Mouse (Mus musculus): ENCODE data around the gene Bcar3. TPM values are rescaled to one million over a fixed set of nuclear protein-coding genes. Genes with fewer than 3 reads are reported as not detected.
"Not testable (repeated sequence)": the region's sequence is repeated elsewhere in the genome, so short reads cannot be mapped to it uniquely, and the experiment has no call there.

Bcar3 gene
- polyA plus RNA-seq, 1 experiment, result 19.4 TPM

GRCm38 (mm10) chr3:122376412-122376831 is 82.5 kb downstream of the Bcar3 start:
- DNase-seq (ENCODE audit: extremely low spot score in 1 of 2, low spot score in 1 of 2), result no peak

GRCm38 (mm10) chr3:122376841-122377464 is 83.0 kb downstream of the Bcar3 start:
- DNase-seq (ENCODE audit: extremely low spot score in 1 of 2, low spot score in 1 of 2), result no peak

- DNase-seq (ENCODE audit: extremely low spot score in 1 of 2, low spot score in 1 of 2), result no peak
These were observed 84.7 kb downstream of the Bcar3 start for GRCm38 (mm10) chr3:122378634-122379033.

DNA sequence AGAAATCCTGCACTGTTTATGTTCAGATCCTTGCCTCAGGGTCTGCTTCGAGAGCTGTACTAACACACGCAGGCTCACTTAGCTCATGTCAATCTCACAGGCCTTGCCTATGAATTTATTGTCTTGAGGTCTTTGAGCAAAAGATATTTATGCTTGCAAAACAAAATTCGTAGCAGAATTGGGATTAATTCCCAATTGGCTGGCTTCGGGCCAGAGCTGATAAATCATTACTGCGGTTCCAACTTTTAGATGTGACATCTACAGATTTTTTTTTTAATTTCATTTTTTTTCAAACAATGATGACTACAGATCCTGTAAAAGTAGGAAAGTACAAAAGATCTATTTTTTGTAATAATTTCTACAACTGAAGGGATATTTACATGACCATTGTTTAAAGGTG is 86.8 kb downstream of the Bcar3 start:
- DNase-seq (ENCODE audit: extremely low spot score in 1 of 2, low spot score in 1 of 2), result no peak

GRCm38 (mm10) chr3:122381591-122381990 is 87.7 kb downstream of the Bcar3 start:
- DNase-seq (ENCODE audit: extremely low spot score in 1 of 2, low spot score in 1 of 2), result no peak

GRCm38 (mm10) chr3:122386444-122386843 is 92.5 kb downstream of the Bcar3 start:
- no peak for DNase-seq (ENCODE audit: extremely low spot score in 1 of 2, low spot score in 1 of 2)

GRCm38 (mm10) chr3:122387771-122388170 is 93.8 kb downstream of the Bcar3 start:
- DNase-seq (ENCODE audit: extremely low spot score in 1 of 2, low spot score in 1 of 2), result no peak

GRCm38 (mm10) chr3:122389972-122390371 is 96.0 kb downstream of the Bcar3 start:
- DNase-seq (ENCODE audit: extremely low spot score in 1 of 2, low spot score in 1 of 2), result no peak

GRCm38 (mm10) chr3:122391098-122391497 is 97.2 kb downstream of the Bcar3 start:
- DNase-seq (ENCODE audit: extremely low spot score in 1 of 2, low spot score in 1 of 2), result no peak

- DNase-seq (ENCODE audit: extremely low spot score in 1 of 2, low spot score in 1 of 2), result no peak
These were observed 97.9 kb downstream of the Bcar3 start for GRCm38 (mm10) chr3:122391816-122392215.

GRCm38 (mm10) chr3:122393411-122393810 is 99.5 kb downstream of the Bcar3 start:
- not testable (repeated sequence) for DNase-seq (ENCODE audit: extremely low spot score in 1 of 2, low spot score in 1 of 2)

DNA sequence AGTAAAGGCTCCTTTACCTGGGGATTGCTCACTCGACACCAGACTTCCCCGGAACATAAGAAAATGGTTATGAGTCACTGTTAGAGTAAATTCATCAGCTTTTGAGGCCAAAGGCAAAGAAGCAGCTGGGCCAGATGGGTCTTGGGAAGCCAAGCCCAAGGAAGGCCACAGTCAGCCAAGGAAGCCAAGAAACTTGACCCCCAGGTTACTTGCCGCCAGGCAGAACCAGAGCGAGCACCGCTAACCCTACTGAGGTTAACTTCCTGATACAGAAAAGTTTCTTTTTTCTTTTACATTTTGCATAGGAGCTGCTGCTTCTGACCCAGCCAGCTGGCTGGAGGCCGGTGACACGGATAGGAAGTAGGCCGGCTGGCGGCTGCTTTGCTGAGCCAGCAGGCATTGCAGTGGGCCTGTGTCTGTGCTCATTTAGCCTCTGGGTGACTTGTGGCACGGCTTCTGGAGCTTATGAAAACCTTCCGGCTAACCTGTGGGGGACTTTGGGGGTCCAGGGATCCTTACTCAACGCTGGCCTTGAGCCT is 100.0 kb downstream of the Bcar3 start:
- DNase-seq (ENCODE audit: extremely low spot score in 1 of 2, low spot score in 1 of 2), result no peak

GRCm38 (mm10) chr3:122396957-122397356 is 103.0 kb downstream of the Bcar3 start:
- no peak for DNase-seq (ENCODE audit: extremely low spot score in 1 of 2, low spot score in 1 of 2)

DNA sequence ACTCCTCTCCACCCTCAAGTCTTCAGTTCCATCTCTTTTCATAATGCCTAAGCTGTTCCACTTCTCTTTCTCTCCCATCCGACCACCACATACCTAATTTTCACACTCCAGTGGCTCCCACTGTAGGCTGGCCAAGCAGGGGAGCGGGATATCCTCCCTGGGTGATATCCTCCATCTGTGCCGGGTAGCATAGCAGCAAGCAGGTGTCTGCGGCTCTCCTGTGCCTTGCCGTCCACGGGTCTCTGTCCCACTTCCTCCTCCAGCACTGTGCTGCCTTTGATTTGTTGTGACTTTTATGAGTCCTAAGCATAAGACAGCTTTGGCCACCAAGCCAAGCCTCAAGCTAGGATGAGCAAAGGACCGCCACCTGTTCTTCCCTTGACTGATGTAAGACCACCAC is 103.5 kb downstream of the Bcar3 start:
- no peak for DNase-seq (ENCODE audit: extremely low spot score in 1 of 2, low spot score in 1 of 2)

- DNase-seq (ENCODE audit: extremely low spot score in 1 of 2, low spot score in 1 of 2), result no peak
These were observed 107.1 kb downstream of the Bcar3 start for GRCm38 (mm10) chr3:122401011-122401410.

DNA sequence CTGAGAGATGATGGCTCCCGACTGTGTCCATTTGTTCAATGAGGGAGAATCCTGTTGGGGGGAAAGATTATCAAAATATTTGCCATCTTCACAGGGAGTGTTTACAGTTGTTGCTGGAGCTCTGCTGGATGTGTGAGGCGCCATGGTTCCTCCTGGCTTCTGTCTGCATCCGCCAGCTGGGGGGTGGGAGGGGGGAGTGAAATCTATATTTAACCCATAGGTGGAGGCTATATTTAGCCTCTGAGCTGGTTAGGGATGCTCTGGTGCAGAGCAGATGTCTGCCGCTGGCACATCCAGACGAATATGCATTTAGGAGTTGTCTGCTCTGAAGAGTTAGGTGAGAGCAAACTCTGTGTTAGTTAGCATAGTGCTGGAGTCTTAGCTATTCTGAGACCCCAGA is 108.2 kb downstream of the Bcar3 start:
- DNase-seq (ENCODE audit: extremely low spot score in 1 of 2, low spot score in 1 of 2), result no peak

DNA sequence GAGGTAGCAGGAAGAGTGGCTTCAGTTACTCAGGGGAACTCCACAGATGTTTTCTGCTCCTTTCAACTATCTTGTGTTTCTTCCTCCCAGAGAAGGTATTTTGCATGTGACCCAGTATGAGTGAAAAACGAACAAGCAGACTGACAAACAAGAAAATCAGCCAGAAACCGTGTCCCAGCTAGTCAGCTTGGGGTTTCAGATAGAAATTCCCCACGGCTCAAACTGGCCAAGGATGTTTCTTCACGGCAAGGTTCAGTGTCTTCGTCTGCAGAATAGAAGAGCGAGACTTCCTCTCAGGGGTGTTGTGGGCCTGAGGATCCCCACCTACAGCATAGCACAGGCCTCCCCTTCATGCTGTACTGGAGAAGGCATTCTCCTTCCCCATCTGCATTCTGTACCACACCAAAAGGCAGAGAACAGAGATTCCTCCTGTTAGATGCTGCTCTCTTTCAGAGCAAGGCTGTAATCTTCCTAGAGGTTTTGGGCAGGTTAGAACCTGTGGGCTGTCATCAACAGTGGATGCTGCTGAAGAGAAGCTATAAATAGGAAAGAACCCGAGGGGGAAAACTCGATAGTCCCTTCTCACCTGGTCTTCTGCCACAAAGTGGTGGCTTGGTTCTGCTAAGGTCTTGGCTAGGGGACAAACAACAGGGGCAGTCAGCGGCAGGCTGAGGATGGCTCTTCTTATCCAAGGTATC is 110.1 kb downstream of the Bcar3 start:
- no peak for DNase-seq (ENCODE audit: extremely low spot score in 1 of 2, low spot score in 1 of 2)

DNA sequence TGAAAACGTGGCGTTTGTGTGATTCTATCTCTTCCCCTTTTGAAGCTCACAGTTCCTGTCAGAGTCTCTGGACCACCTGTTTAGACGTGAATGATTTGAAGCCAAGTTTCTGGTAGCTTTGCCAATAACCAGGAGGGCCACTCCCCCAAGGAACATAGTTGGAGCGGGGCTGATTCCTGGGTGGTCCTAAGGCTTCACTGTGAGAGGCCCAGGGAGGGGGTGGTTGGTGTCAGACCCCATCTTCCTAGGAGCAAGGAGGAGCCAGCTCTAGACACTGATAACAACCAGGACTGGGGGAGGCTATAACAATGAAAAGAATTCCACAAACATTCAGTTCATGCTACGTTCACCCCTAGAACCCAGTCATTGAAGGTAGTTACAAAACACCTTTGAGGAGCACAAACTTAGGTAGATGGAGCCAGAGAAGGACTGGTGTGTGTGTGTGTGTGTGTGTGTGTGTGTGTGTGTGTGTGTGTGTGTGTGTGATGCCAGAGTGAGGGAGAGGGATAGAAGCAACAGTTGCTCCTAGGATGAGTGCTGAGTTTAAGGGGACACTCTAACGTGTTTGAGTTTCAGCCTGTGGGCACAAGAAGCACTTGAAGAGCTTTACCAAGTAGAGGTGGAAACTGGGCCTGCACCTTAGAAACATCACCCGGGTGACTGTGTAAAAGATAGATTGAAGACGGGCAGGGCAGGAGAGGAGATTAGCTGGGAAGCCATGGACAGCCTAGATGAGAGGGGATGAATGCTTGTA is 111.4 kb downstream of the Bcar3 start:
- no peak for DNase-seq (ENCODE audit: extremely low spot score in 1 of 2, low spot score in 1 of 2)

GRCm38 (mm10) chr3:122406416-122406815 is 112.5 kb downstream of the Bcar3 start:
- DNase-seq (ENCODE audit: extremely low spot score in 1 of 2, low spot score in 1 of 2), result no peak

DNA sequence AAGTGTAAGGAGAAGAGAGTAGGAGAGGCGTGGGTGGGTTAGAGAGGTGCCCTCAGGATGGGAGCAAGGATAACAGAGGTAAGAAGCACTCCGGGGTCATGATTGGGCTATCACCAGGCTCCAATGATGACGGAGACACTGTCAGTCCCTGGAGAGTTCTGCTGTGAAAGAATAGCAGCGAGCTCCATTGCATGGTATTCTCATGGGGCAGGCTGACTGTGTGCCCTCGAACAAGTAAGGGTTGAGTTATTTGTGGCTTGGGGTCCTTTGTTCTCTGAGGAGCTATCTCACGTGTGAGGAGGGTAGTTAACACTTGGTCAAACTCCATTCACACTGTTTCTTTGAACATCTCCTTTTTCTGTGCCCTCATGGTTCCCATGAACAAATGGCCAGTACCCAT is 113.8 kb downstream of the Bcar3 start:
- no peak for DNase-seq (ENCODE audit: extremely low spot score in 1 of 2, low spot score in 1 of 2)

- no peak for DNase-seq (ENCODE audit: extremely low spot score in 1 of 2, low spot score in 1 of 2)
These were observed 114.9 kb downstream of the Bcar3 start for GRCm38 (mm10) chr3:122408798-122409311.
